Mouse (Mus musculus): ENCODE measurements around the gene Traf3ip1.

Traf3ip1 gene

GRCm38 (mm10) chr1:91494457-91495140 lies at the start of gene Traf3ip1:
TSS of gene Traf3ip1 (plus strand) at chr1:91494647.
- peak; percentile 83 for DNase-seq (ENCODE audit: low spot score)

GRCm38 (mm10) chr1:91444841-91445830 lies 49.3 kb upstream of the Traf3ip1 start:
- no peak for DNase-seq (ENCODE audit: low spot score)

GRCm38 (mm10) chr1:91446060-91446459 lies 48.4 kb upstream of the Traf3ip1 start:
- no peak for DNase-seq (ENCODE audit: low spot score)

- DNase-seq (ENCODE audit: low spot score): no peak
Measured at GRCm38 (mm10) chr1:91446511-91446910, 47.9 kb upstream of the Traf3ip1 start.

- DNase-seq (ENCODE audit: low spot score): no peak
Measured at GRCm38 (mm10) chr1:91448688-91449087, 45.8 kb upstream of the Traf3ip1 start.

- no peak for DNase-seq (ENCODE audit: low spot score)
Measured at GRCm38 (mm10) chr1:91450851-91451250, 43.6 kb upstream of the Traf3ip1 start.

GRCm38 (mm10) chr1:91451547-91452084 lies 42.8 kb upstream of the Traf3ip1 start:
- no peak for DNase-seq (ENCODE audit: low spot score)

GRCm38 (mm10) chr1:91453932-91454331 lies 40.5 kb upstream of the Traf3ip1 start:
- peak; percentile 27 for DNase-seq (ENCODE audit: low spot score)

- DNase-seq (ENCODE audit: low spot score): no peak
Measured at GRCm38 (mm10) chr1:91454366-91454765, 40.1 kb upstream of the Traf3ip1 start.

GRCm38 (mm10) chr1:91454927-91455326 lies 39.5 kb upstream of the Traf3ip1 start:
- no peak for DNase-seq (ENCODE audit: low spot score)

GRCm38 (mm10) chr1:91455661-91456161 lies 38.7 kb upstream of the Traf3ip1 start:
- no peak for DNase-seq (ENCODE audit: low spot score)

GRCm38 (mm10) chr1:91456301-91456801 lies 38.1 kb upstream of the Traf3ip1 start:
- no peak for DNase-seq (ENCODE audit: low spot score)

- no peak for DNase-seq (ENCODE audit: low spot score)
Measured at GRCm38 (mm10) chr1:91457116-91457515, 37.3 kb upstream of the Traf3ip1 start.

GRCm38 (mm10) chr1:91457698-91458097 lies 36.7 kb upstream of the Traf3ip1 start:
- no peak for DNase-seq (ENCODE audit: low spot score)

- DNase-seq (ENCODE audit: low spot score): no peak
Measured at GRCm38 (mm10) chr1:91458223-91458861, 36.1 kb upstream of the Traf3ip1 start.

- peak; percentile 99 for DNase-seq (ENCODE audit: low spot score)
Measured at GRCm38 (mm10) chr1:91459059-91459809, 35.2 kb upstream of the Traf3ip1 start, which contains the start of gene Per2. TSS of gene Per2 (minus strand) at chr1:91459324.

GRCm38 (mm10) chr1:91460069-91460468 lies 34.4 kb upstream of the Traf3ip1 start:
- no peak for DNase-seq (ENCODE audit: low spot score)

GRCm38 (mm10) chr1:91460564-91460963 lies 33.9 kb upstream of the Traf3ip1 start:
- DNase-seq (ENCODE audit: low spot score): no peak

- no peak for DNase-seq (ENCODE audit: low spot score)
Measured at GRCm38 (mm10) chr1:91463336-91463995, 31.0 kb upstream of the Traf3ip1 start.

- DNase-seq (ENCODE audit: low spot score): no peak
Measured at GRCm38 (mm10) chr1:91464436-91464835, 30.0 kb upstream of the Traf3ip1 start.

Data from spleen, adult 12 weeks (tissue).